Mouse (Mus musculus) embryonic fibroblast, embryonic 13.5 days (primary cell): ENCODE measurements around the gene Clasrp.

Experiments
- CTCF ChIP-seq: IDR thresholded peaks from 2 replicates; pipeline ENCODE4 v1.5.1; 2011; ENCODE audit warnings: mild to moderate bottlenecking, control low read depth, low read length, moderate library complexity, borderline replicate concordance; ENCODE audit not compliant: insufficient read depth
- POLR2A ChIP-seq: IDR thresholded peaks from 2 replicates; pipeline ENCODE4 v1.6.1; 2011; ENCODE audit warnings: low read depth, mild to moderate bottlenecking, control low read depth, low read length, moderate library complexity

GRCm38 (mm10) chr7:19635074-19635827 is 31.0 kb upstream of the Clasrp start:
- TF ChIP-seq CTCF (no peak), POLR2A (no peak)
